Mouse (Mus musculus): ENCODE measurements around the gene Fbxl2.

GRCm38 (mm10) chr9:113947216-113947615 is 98.8 kb downstream of the Fbxl2 start:
- no peak for TF ChIP-seq CTCF (IDR thresholded peaks at IDR 0.05; ENCODE audit: borderline replicate concordance, control insufficient read depth, extremely low read depth, insufficient read depth, low read length, poor library complexity)
- no peak for TF ChIP-seq POLR2A (IDR thresholded peaks at IDR 0.05; ENCODE audit: control insufficient read depth, extremely low read depth, insufficient read depth, low read length, poor library complexity)

Data from thymus, adult 2 months (tissue).